Comparison of ENCODE assay signal across 8 mouse cellular contexts in genomic region chr14:34675347-34675865, GRCm38 (mm10). TPM values are rescaled to one million over a fixed set of nuclear protein-coding genes. Genes with fewer than 3 reads are reported as not detected.
DNase-seq lines count a peak whose midpoint lies in the region; ATAC-seq and TF ChIP-seq lines count a peak whose summit lies in the region.

No protein-coding gene starts in this region.

- H3K4me2 ChIP-seq in lung, postnatal 0 days (replicated peaks; ENCODE audit: low read depth, low read length), result peak overlapping the region; percentile 57
- peak overlapping the region; percentile 49 for H3K4me2 ChIP-seq in limb, embryonic 13.5 days (replicated peaks)
- H3K4me2 ChIP-seq in stomach, embryonic 15.5 days, result peak overlapping the region; percentile 30; the same call in 1 of the 2 replicates

- no peak for ATAC-seq in lung, postnatal 0 days
- no peak for ATAC-seq in limb, embryonic 13.5 days (ENCODE audit: low FRiP score, low read depth)
- ATAC-seq in stomach, embryonic 15.5 days (ENCODE audit: insufficient read depth, low FRiP score, low read depth), result no peak

- H3K4me3 ChIP-seq in lung, postnatal 0 days (ENCODE audit: low read depth, low read length), result peak overlapping the region; percentile 89
- peak overlapping the region; percentile 17; the same call in 1 of the 2 replicates for H3K4me3 ChIP-seq in embryonic fibroblast, embryonic 13.5 days (ENCODE audit: insufficient read depth, low read length)
- peak overlapping the region; percentile 19; the same call in 1 of the 2 replicates for H3K4me3 ChIP-seq in limb, embryonic 13.5 days
- no peak overlapping the region for H3K4me3 ChIP-seq in stomach, embryonic 15.5 days (replicated peaks)

- no peak for DNase-seq in lung, postnatal 0 days (ENCODE audit: low spot score)
- no peak for DNase-seq in lung, postnatal 25 days (ENCODE audit: low spot score)
- DNase-seq in ovary, postnatal 14 days (ENCODE audit: low spot score), result no peak
- DNase-seq in cerebellum, adult 9-11 months, result no peak
- DNase-seq in right cerebral cortex, postnatal 36 days (ENCODE audit: low spot score in 2 of 2), result no peak

- no peak for TF ChIP-seq POLR2A in embryonic fibroblast, embryonic 13.5 days (IDR thresholded peaks at IDR 0.05; ENCODE audit: low read depth, low read length)

- H3K4me1 ChIP-seq in lung, postnatal 0 days (ENCODE audit: insufficient read depth, low read depth, low read length), result no peaks in the 10 kb centered on the region
- H3K4me1 ChIP-seq in embryonic fibroblast, embryonic 13.5 days (ENCODE audit: control insufficient read depth, insufficient read depth, low read length), result no peaks in the 10 kb centered on the region
- peaks cover 12% of the 10 kb centered on the region for H3K4me1 ChIP-seq in limb, embryonic 13.5 days
- H3K4me1 ChIP-seq in stomach, embryonic 15.5 days, result no peaks in the 10 kb centered on the region

- H3K9ac ChIP-seq in lung, postnatal 0 days (replicated peaks; ENCODE audit: low read depth), result no peak overlapping the region
- no peak overlapping the region for H3K9ac ChIP-seq in limb, embryonic 13.5 days
- H3K9ac ChIP-seq in stomach, embryonic 15.5 days, result no peak overlapping the region

- no peaks in the 10 kb centered on the region for H3K36me3 ChIP-seq in lung, postnatal 0 days (ENCODE audit: insufficient read depth, low read length)
- H3K36me3 ChIP-seq in limb, embryonic 13.5 days, result peaks cover 14% of the 10 kb centered on the region
- no peaks in the 10 kb centered on the region for H3K36me3 ChIP-seq in stomach, embryonic 15.5 days

- WGBS in lung, postnatal 0 days, result 39% methylated on average over 5 of the region's 5 CpGs
- WGBS in limb, embryonic 13.5 days, result 67% methylated on average over 5 of the region's 5 CpGs
- 49% methylated on average over 5 of the region's 5 CpGs for WGBS in stomach, embryonic 15.5 days

- no peak for TF ChIP-seq CTCF in lung, postnatal 0 days (IDR thresholded peaks at IDR 0.05)
- TF ChIP-seq CTCF in embryonic fibroblast, embryonic 13.5 days (IDR thresholded peaks at IDR 0.05; ENCODE audit: borderline replicate concordance, insufficient read depth, low read length), result no peak

- H3K27me3 ChIP-seq in lung, postnatal 0 days (replicated peaks; ENCODE audit: insufficient read depth, low read length), result no peaks in the 10 kb centered on the region
- no peaks in the 10 kb centered on the region for H3K27me3 ChIP-seq in limb, embryonic 13.5 days
- no peaks in the 10 kb centered on the region for H3K27me3 ChIP-seq in stomach, embryonic 15.5 days (replicated peaks)

- H3K27ac ChIP-seq in lung, postnatal 0 days (ENCODE audit: low read length), result no peak overlapping the region
- no peak overlapping the region for H3K27ac ChIP-seq in embryonic fibroblast, embryonic 13.5 days (ENCODE audit: insufficient read depth, low read length)
- no peak overlapping the region for H3K27ac ChIP-seq in limb, embryonic 13.5 days
- H3K27ac ChIP-seq in stomach, embryonic 15.5 days, result no peak overlapping the region

- no peak for TF ChIP-seq EP300 in lung, postnatal 0 days (IDR thresholded peaks at IDR 0.05)

- no peaks in the 10 kb centered on the region for H3K9me3 ChIP-seq in lung, postnatal 0 days (ENCODE audit: low read length)
- H3K9me3 ChIP-seq in limb, embryonic 13.5 days, result no peaks in the 10 kb centered on the region
- no peaks in the 10 kb centered on the region for H3K9me3 ChIP-seq in stomach, embryonic 15.5 days

RNA-seq across cellular contexts. Expression of gene Wapl, which starts 1.7 kb away (rescaled TPM):
- 19.9 and 22.7 TPM in 2 replicates for polyA plus RNA-seq in lung, postnatal 0 days (2015; fragmentation: Nextera tagmentation; extraction: Ambion mirVana)
- polyA plus RNA-seq in embryonic fibroblast, embryonic 13.5 days (2011; ENCODE audit: insufficient read length, low read depth, missing spikeins), result 66.2 and 74.1 TPM in 2 replicates
- 24.9 and 26.3 TPM in 2 replicates for polyA plus RNA-seq in limb, embryonic 13.5 days (2015; fragmentation: Nextera tagmentation; extraction: Ambion mirVana)
- polyA plus RNA-seq in stomach, embryonic 15.5 days (2015; fragmentation: Nextera tagmentation; extraction: Ambion mirVana), result 28.5 and 28.8 TPM in 2 replicates
